Mouse (Mus musculus) megakaryocyte, embryonic 14.5 days (primary cell): ENCODE results near the gene Gal3st2c.
"Not testable (repeated sequence)": the region's sequence is repeated elsewhere in the genome, so short reads cannot be mapped to it uniquely, and the experiment has no call there.

Experiments
- FLI1 ChIP-seq: IDR thresholded peaks from 2 replicates; pipeline ENCODE4 v1.6.1; 2012; ENCODE audit warnings: low read length, inconsistent platforms, mixed read lengths
- GATA1 ChIP-seq: IDR thresholded peaks from 3 replicates; pipeline ENCODE4 v1.6.1; 2012; ENCODE audit warnings: mixed read lengths, low read length, inconsistent platforms, borderline replicate concordance

GRCm38 (mm10) chr1:93975764-93976163 lies 14.5 kb upstream of the Gal3st2c start:
- not testable (repeated sequence) for TF ChIP-seq GATA1, FLI1
